Mouse (Mus musculus): ENCODE results near the gene Nkapd1. TPM values are rescaled to one million over a fixed set of nuclear protein-coding genes. Genes with fewer than 3 reads are reported as not detected.

Gene Nkapd1
- polyA plus RNA-seq, 1 experiment from 2014 or later, result 5.8 TPM

DNA sequence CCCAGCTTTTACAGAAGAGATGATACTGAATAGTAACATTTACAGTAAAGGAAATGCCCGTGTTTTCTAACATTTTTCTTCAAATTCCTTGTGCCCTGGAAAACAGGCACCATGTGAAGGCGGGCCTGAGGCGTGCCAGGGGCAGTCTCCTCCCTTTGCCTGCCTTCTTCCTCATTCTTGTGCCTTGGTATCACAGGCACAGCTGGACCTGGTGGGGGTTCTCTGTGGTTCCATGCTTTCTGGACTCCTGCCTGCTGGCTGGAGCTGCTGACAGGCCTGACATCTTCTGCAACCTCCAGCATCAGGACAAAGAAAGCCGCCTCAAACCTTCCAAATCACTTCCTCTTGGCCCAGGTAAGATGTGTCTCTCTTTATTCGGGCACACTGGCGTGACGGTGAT is 52.1 kb downstream of the Nkapd1 start:
- 59% methylated on average over 7 of the region's 7 CpGs for whole genome bisulfite sequencing (ENCODE audit: insufficient replicate concordance)
- no peak for ATAC-seq (ENCODE audit: low read depth)
- Histone ChIP-seq H3K4me1 (ENCODE audit: control insufficient read depth, low read depth, low read length) (no peaks in the 10 kb centered on the region), H3K36me3 (ENCODE audit: control insufficient read depth, insufficient read depth) (no peaks in the 10 kb centered on the region), H3K27ac (ENCODE audit: low read length) (no peak overlapping the region), H3K4me3 (ENCODE audit: low read depth, low read length) (no peak overlapping the region), H3K9me3 (replicated peaks; ENCODE audit: control insufficient read depth, low read length) (no peaks in the 10 kb centered on the region), H3K27me3 (ENCODE audit: control insufficient read depth, insufficient read depth, low read depth, low read length) (no peaks in the 10 kb centered on the region), H3K4me2 (ENCODE audit: low read depth, low read length) (no peak overlapping the region), H3K9ac (ENCODE audit: low read depth, low read length) (no peak overlapping the region)

DNA sequence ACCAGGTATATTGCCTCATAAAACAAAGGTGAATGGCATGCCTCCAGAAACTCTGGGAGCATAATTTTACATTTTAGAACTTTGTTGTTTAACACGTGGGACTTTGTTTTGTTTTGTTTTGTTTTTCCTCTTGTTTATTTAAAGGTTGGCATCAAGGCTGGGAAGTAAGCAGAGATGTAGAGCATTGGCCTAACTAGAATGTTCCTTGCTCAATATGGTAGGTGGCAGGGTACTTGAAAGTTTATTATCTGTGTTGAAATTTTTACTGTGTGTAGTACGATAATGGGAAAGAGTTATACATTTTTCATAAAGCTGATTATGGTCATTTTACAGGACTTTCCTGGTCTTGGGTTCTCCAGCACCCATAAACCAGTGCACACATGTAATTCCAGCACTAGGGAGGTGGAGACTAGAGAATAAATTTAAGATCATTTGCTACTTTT is 55.3 kb downstream of the Nkapd1 start:
- H3K27me3 ChIP-seq (ENCODE audit: control insufficient read depth, insufficient read depth, low read depth, low read length), result no peaks in the 10 kb centered on the region
- no peaks in the 10 kb centered on the region for H3K36me3 ChIP-seq (ENCODE audit: control insufficient read depth, insufficient read depth)
- 61% methylated on average over 2 of the region's 2 CpGs for WGBS (ENCODE audit: insufficient replicate concordance)
- no peak for ATAC-seq (ENCODE audit: low read depth)
- no peak overlapping the region for H3K4me3 ChIP-seq (ENCODE audit: low read depth, low read length)
- no peak overlapping the region for H3K4me2 ChIP-seq (ENCODE audit: low read depth, low read length)
- no peak overlapping the region for H3K9ac ChIP-seq (ENCODE audit: low read depth, low read length)
- H3K27ac ChIP-seq (ENCODE audit: low read length), result no peak overlapping the region
- H3K9me3 ChIP-seq (replicated peaks; ENCODE audit: control insufficient read depth, low read length), result no peaks in the 10 kb centered on the region
- no peaks in the 10 kb centered on the region for H3K4me1 ChIP-seq (ENCODE audit: control insufficient read depth, low read depth, low read length)

DNA sequence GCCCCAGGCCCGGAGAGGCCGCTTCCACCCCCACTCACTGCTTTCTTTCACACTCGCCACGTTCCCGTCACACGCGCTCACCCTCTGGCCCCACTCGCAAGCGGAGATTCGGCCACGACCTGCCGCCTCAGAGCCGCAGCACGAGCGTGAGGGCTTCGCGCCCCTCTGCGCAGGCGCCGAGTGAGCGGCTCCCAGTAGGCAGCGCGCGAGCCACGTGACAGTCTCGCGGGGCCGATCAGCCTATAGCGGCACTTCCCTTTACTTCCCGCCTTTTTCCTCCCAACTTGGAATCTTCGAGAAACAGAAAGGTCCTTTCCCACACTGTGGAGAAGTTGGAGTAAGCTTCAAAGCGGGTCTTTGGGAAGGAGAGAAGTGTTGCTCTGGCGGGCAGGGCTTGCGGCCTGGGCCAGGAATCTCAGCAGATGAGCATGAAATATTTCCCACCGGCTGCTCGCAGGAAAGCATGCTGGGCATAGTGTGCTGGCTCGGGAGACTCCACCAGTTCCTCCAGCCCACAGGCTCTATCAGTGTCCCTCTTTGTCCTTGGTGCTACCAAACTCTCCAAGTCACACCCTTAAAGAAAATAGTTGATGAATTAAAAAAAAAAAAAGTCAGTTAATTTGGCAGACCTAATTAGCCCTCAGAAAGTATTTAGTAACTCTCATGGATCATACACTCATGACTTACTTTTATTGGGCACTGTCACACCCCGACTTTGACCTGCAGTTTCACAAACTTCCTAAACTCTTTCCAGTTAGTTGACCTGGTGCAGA is 55.9 kb downstream of the Nkapd1 start, which contains the start of gene Tex12:
Tex12 (minus strand) TSS at position 181 of the 773 bp plus-strand sequence.
- H3K9ac ChIP-seq (ENCODE audit: low read depth, low read length), result no peak within 1 kb of the TSS
- H3K36me3 ChIP-seq (ENCODE audit: control insufficient read depth, insufficient read depth), result no peaks in the 10 kb centered on the region
- H3K4me1 ChIP-seq (ENCODE audit: control insufficient read depth, low read depth, low read length), result no peaks in the 10 kb centered on the region
- no peak for ATAC-seq (ENCODE audit: low read depth)
- H3K4me2 ChIP-seq (ENCODE audit: low read depth, low read length), result no peak within 1 kb of the TSS
- no peaks in the 10 kb centered on the region for H3K27me3 ChIP-seq (ENCODE audit: control insufficient read depth, insufficient read depth, low read depth, low read length)
- no peaks in the 10 kb centered on the region for H3K9me3 ChIP-seq (replicated peaks; ENCODE audit: control insufficient read depth, low read length)
- WGBS (ENCODE audit: insufficient replicate concordance), result 82% methylated on average over 38 of the region's 38 CpGs
- H3K4me3 ChIP-seq (ENCODE audit: low read depth, low read length), result no peak within 1 kb of the TSS
- no peak within 1 kb of the TSS for H3K27ac ChIP-seq (ENCODE audit: low read length)

Other genes starting within 250 kb of the Nkapd1 start
- 0.27 and 0.51 TPM in 2 replicates for gene Plet1, start 122.9 kb downstream of the Nkapd1 start, polyA plus RNA-seq (2015; fragmentation: Nextera tagmentation; extraction: Ambion mirVana)
- 30.1 and 30.5 TPM in 2 replicates for gene Pts, start 88.7 kb downstream of the Nkapd1 start, polyA plus RNA-seq (2015; fragmentation: Nextera tagmentation; extraction: Ambion mirVana)
- gene Il18, start 62.6 kb downstream of the Nkapd1 start, polyA plus RNA-seq (2015; fragmentation: Nextera tagmentation; extraction: Ambion mirVana), result 12.0 and 13.3 TPM in 2 replicates
- gene Bco2, start 62.3 kb downstream of the Nkapd1 start, polyA plus RNA-seq (2015; fragmentation: Nextera tagmentation; extraction: Ambion mirVana), result 0.50 and 0.87 TPM in 2 replicates
- not detected in 2 replicates for gene Tex12, start 56.1 kb downstream of the Nkapd1 start, polyA plus RNA-seq (2015; fragmentation: Nextera tagmentation; extraction: Ambion mirVana)
- gene Sdhd, start 13.7 kb downstream of the Nkapd1 start, polyA plus RNA-seq (2015; fragmentation: Nextera tagmentation; extraction: Ambion mirVana), result 308 and 319 TPM in 2 replicates
- 141 and 164 TPM in 2 replicates for gene Timm8b, start 13.6 kb downstream of the Nkapd1 start, polyA plus RNA-seq (2015; fragmentation: Nextera tagmentation; extraction: Ambion mirVana)
- gene Pih1d2, start 143 bp downstream of the Nkapd1 start, polyA plus RNA-seq (2015; fragmentation: Nextera tagmentation; extraction: Ambion mirVana), result 0.55 and 0.90 TPM in 2 replicates
- 21.6 and 22.5 TPM in 2 replicates for gene Dlat, start 42.3 kb upstream of the Nkapd1 start, polyA plus RNA-seq (2015; fragmentation: Nextera tagmentation; extraction: Ambion mirVana)
- gene Dixdc1, start 122.1 kb upstream of the Nkapd1 start, polyA plus RNA-seq (2015; fragmentation: Nextera tagmentation; extraction: Ambion mirVana), result 2.2 and 2.7 TPM in 2 replicates
- gene 2310030G06Rik, start 129.1 kb upstream of the Nkapd1 start, polyA plus RNA-seq (2015; fragmentation: Nextera tagmentation; extraction: Ambion mirVana), result 4.6 and 5.2 TPM in 2 replicates
- gene Cryab, start 133.9 kb upstream of the Nkapd1 start, polyA plus RNA-seq (2015; fragmentation: Nextera tagmentation; extraction: Ambion mirVana), result 9.9 and 16.1 TPM in 2 replicates
- 1.7 and 2.7 TPM in 2 replicates for gene Hspb2, start 134.9 kb upstream of the Nkapd1 start, polyA plus RNA-seq (2015; fragmentation: Nextera tagmentation; extraction: Ambion mirVana)
- gene Fdxacb1, start 150.8 kb upstream of the Nkapd1 start, polyA plus RNA-seq (2015; fragmentation: Nextera tagmentation; extraction: Ambion mirVana), result 7.8 and 7.9 TPM in 2 replicates
- 12.6 and 13.2 TPM in 2 replicates for gene Alg9, start 157.6 kb upstream of the Nkapd1 start, polyA plus RNA-seq (2015; fragmentation: Nextera tagmentation; extraction: Ambion mirVana)
- gene 1110032A03Rik, start 158.1 kb upstream of the Nkapd1 start, polyA plus RNA-seq (2015; fragmentation: Nextera tagmentation; extraction: Ambion mirVana), result 19.6 and 22.6 TPM in 2 replicates
- gene Ppp2r1b, start 227.8 kb upstream of the Nkapd1 start, polyA plus RNA-seq (2015; fragmentation: Nextera tagmentation; extraction: Ambion mirVana), result 59.4 and 63.0 TPM in 2 replicates